Mouse (Mus musculus): ENCODE measurements around the gene Ip6k1.

Ip6k1 gene

GRCm38 (mm10) chr9:108001922-108002770 is at the start of gene Ip6k1:
TSS of gene Ip6k1 (plus strand) at chr9:108002501.
- in situ Hi-C loops (cut with MseI, MboI): no loop called here

- in situ Hi-C loops (cut with MseI, MboI): no loop called here
These were observed 46.5 kb upstream of the Ip6k1 start for GRCm38 (mm10) chr9:107955613-107956289.

- in situ Hi-C loops (cut with MseI, MboI): no loop called here
These were observed 45.2 kb upstream of the Ip6k1 start for GRCm38 (mm10) chr9:107957141-107957540.

- in situ Hi-C loops (cut with MseI, MboI): no loop called here
These were observed 42.4 kb upstream of the Ip6k1 start for GRCm38 (mm10) chr9:107959896-107960295.

- in situ Hi-C loops (cut with MseI, MboI): no loop called here
These were observed 41.4 kb upstream of the Ip6k1 start for GRCm38 (mm10) chr9:107960928-107961327.

GRCm38 (mm10) chr9:107961351-107961762 is 40.9 kb upstream of the Ip6k1 start:
- in situ Hi-C loops (cut with MseI, MboI): no loop called here

GRCm38 (mm10) chr9:107961881-107962280 is 40.4 kb upstream of the Ip6k1 start:
- in situ Hi-C loops (cut with MseI, MboI): no loop called here

- in situ Hi-C loops (cut with MseI, MboI): no loop called here
These were observed 39.4 kb upstream of the Ip6k1 start for GRCm38 (mm10) chr9:107962916-107963315.

GRCm38 (mm10) chr9:107963700-107964099 is 38.6 kb upstream of the Ip6k1 start:
- in situ Hi-C loops (cut with MseI, MboI): no loop called here

- in situ Hi-C loops (cut with MseI, MboI): no loop called here
These were observed 37.6 kb upstream of the Ip6k1 start for GRCm38 (mm10) chr9:107964681-107965080.

- in situ Hi-C loops (cut with MseI, MboI): no loop called here
These were observed 35.6 kb upstream of the Ip6k1 start for GRCm38 (mm10) chr9:107966676-107967075.

- in situ Hi-C loops (cut with MseI, MboI): no loop called here
These were observed 34.9 kb upstream of the Ip6k1 start for GRCm38 (mm10) chr9:107967437-107967836.

- in situ Hi-C loops (cut with MseI, MboI): no loop called here
These were observed 33.8 kb upstream of the Ip6k1 start for GRCm38 (mm10) chr9:107968531-107968930.

GRCm38 (mm10) chr9:107970311-107970710 is 32.0 kb upstream of the Ip6k1 start:
- in situ Hi-C loops (cut with MseI, MboI): no loop called here

- in situ Hi-C loops (cut with MseI, MboI): no loop called here
These were observed 30.4 kb upstream of the Ip6k1 start for GRCm38 (mm10) chr9:107971690-107972541.

GRCm38 (mm10) chr9:107974491-107975171 is 27.7 kb upstream of the Ip6k1 start:
- in situ Hi-C loops (cut with MseI, MboI): no loop called here

- in situ Hi-C loops (cut with MseI, MboI): no loop called here
These were observed 26.6 kb upstream of the Ip6k1 start, which contains the start of gene Uba7 for GRCm38 (mm10) chr9:107975399-107976386. TSS of gene Uba7 (plus strand) at chr9:107975505.

GRCm38 (mm10) chr9:107978815-107979214 is 23.5 kb upstream of the Ip6k1 start:
- in situ Hi-C loops (cut with MseI, MboI): no loop called here

GRCm38 (mm10) chr9:107981684-107982605 is 20.4 kb upstream of the Ip6k1 start:
- in situ Hi-C loops (cut with MseI, MboI): no loop called here

Measured in mouse trophoblast stem cell (cell line).